Mouse (Mus musculus): ENCODE data around the gene Acsf3.

DNA sequence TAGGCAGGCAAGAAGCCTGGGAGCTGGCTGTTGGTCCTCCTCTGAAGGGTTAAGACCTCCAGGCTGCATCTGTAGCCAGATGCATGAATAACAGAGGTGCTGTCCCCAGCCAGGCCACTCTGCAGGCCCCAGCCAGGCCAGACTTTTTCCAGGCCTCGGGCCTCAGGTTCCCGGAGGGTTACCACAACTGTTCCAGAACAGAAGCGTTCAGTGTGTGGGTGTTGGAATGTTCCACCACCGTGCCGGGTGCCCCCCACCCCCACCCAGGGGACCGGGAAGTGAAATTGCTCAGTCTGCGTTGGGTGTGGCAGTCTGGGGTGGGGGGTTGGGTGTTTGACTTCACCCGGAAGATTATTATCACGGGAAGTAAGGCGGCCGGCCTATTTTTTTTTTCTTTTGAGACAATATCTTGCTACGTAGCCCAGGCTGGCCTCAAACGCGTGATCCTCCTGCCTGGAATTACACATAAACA lies 12.0 kb upstream of the Acsf3 start:
- TF ChIP-seq POLR2A (IDR thresholded peaks at IDR 0.05; ENCODE audit: low read depth, low read length) (no peak), CTCF (IDR thresholded peaks at IDR 0.05; ENCODE audit: borderline replicate concordance, insufficient read depth, low read length) (no peak)
